Mouse (Mus musculus): ENCODE measurements at regions not wholly inside any gene's neighbourhood (a gene's known extent, or its start where the extent isn't known, plus 50 kb on each side); places are given as distances from the start of the nearest gene placed in this dataset.
A peak's percentile ranks its signal among the peaks of the same experiment; 100 is the strongest.

DNA sequence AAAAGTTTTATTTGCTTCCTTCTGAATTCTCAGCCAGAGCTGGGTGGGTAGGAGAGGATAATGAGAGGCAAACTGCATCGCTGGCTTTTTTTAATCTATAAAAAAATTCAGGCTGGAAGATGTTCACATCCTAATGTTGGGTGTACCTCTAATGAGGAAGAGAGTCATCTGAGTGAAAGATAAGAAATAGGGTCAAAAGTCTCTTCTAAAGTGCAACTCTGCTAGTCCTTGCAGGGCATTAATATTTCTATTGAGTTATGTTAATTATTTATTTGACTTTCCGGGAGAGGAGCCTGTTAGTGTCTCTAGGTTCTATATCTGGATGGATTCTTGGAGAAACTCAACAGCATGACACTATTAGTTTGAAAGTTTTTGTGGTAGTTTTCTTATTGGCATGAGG lies 182.2 kb upstream of the Camk1g start:
- Histone ChIP-seq H3K4me1 (0 out of 2 replicates have a peak, but pooled peaks cover 5% of the 10 kb centered on the region), H3K27ac (replicated peaks) (no peak overlapping the region), H3K36me3 (no peaks in the 10 kb centered on the region), H3K4me3 (no peak overlapping the region), H3K9me3 (replicated peaks) (no peaks in the 10 kb centered on the region), H3K27me3 (ENCODE audit: low read depth, poor library complexity, severe bottlenecking) (no peaks in the 10 kb centered on the region)
- 92% methylated on average over 2 of the region's 2 CpGs for WGBS
- DNase-seq (ENCODE audit: low spot score), result no peak

DNA sequence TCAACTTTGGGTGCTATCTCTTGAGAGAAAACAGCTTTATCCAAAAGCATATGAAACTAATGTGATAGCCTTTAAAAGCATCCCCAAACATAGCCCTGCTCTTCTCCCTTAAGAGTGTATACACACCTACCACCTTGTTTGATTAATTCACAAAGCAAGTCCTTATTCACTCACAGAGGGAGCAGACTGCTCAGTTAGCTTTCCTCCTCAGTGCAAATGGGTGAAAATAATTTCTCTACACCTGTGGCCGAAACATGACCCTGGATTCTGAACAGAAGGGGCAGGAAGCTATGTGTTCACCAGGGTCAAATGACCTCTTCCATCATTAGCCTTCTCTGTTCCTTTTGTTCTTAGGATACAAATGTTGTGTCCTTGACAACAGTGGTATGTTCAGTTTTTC lies 181.2 kb upstream of the Camk1g start:
- no peak overlapping the region for H3K27ac ChIP-seq (replicated peaks)
- 84% methylated on average over 1 of the region's 1 CpGs for WGBS
- 0 out of 2 replicates have a peak, but pooled peaks cover 5% of the 10 kb centered on the region for H3K4me1 ChIP-seq
- no peaks in the 10 kb centered on the region for H3K9me3 ChIP-seq (replicated peaks)
- DNase-seq (ENCODE audit: low spot score), result no peak
- H3K36me3 ChIP-seq, result no peaks in the 10 kb centered on the region
- H3K4me3 ChIP-seq, result no peak overlapping the region
- H3K27me3 ChIP-seq (ENCODE audit: low read depth, poor library complexity, severe bottlenecking), result no peaks in the 10 kb centered on the region

DNA sequence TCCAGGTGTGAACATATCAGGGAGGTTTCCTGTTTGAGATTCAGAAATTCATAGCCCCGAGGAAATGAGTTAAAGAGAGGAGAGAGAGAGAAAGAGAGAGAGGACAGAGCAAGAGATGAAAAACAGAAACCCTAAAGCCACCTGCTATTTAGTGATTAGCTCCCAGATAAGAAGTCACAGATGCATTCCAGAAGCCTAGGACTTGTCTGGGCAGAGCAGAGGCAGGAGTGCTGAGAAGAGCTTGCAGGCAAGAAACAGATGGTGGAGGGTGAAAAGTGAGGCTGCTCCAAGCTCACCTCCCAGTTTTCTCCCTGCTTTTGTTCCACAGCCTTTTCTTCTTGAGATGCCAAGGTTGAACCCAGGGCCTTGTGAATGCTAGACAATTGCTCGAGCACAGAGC lies 180.7 kb upstream of the Camk1g start:
- Histone ChIP-seq H3K27ac (replicated peaks) (no peak overlapping the region), H3K4me1 (peaks cover 8% of the 10 kb centered on the region), H3K36me3 (no peaks in the 10 kb centered on the region), H3K27me3 (ENCODE audit: low read depth, poor library complexity, severe bottlenecking) (no peaks in the 10 kb centered on the region), H3K9me3 (replicated peaks) (no peaks in the 10 kb centered on the region), H3K4me3 (no peak overlapping the region)
- 60% methylated on average over 2 of the region's 2 CpGs for WGBS
- DNase-seq (ENCODE audit: low spot score), result no peak

DNA sequence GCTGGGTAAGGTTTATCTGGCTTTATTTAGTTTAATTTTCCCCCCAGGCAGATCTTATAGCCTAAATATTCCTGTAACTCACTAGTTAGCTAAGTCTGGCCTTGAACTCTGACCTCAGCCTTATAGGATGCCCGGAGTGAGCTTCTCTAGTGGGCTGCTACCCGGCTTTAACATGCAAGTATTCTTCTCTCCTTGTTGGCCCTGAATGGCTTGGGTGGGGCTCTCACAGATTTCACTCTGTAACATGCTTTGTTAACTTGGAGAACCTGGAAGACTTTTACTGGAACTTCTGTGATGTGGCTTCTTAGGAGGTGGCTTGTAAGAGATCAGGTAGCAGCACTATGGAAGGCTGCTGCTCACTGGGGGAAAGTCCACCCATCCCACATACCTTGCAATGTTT lies 177.3 kb upstream of the Camk1g start:
- peaks cover 14% of the 10 kb centered on the region for H3K27me3 ChIP-seq (ENCODE audit: low read depth, poor library complexity, severe bottlenecking)
- no peak overlapping the region for H3K27ac ChIP-seq (replicated peaks)
- peaks cover 27% of the 10 kb centered on the region for H3K4me1 ChIP-seq
- H3K36me3 ChIP-seq, result no peaks in the 10 kb centered on the region
- no peak overlapping the region for H3K4me3 ChIP-seq
- 89% methylated on average over 2 of the region's 2 CpGs for WGBS
- DNase-seq (ENCODE audit: low spot score), result no peak
- H3K9me3 ChIP-seq (replicated peaks), result no peaks in the 10 kb centered on the region

DNA sequence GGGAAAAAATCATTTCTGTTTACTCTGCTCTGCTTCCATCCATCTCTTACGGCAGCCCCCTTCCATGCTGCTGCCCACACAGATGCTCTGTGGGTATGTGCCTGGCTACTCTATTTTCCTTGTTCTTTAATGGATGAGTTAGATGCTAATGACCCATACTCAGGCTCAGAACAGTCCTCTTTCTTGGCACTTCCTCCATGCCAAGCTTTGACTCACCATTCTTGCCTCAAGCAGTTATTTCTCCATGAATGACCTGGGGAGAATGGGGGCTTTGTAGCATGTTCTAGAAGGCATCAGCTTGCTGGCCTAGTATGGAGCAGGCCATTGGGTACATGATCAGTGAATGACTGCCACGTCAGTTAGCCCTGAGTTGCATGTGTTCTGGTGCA lies 175.9 kb upstream of the Camk1g start:
- Histone ChIP-seq H3K9me3 (replicated peaks) (no peaks in the 10 kb centered on the region), H3K4me1 (peaks cover 35% of the 10 kb centered on the region), H3K4me3 (no peak overlapping the region), H3K27me3 (ENCODE audit: low read depth, poor library complexity, severe bottlenecking) (peaks cover 26% of the 10 kb centered on the region), H3K27ac (replicated peaks) (peak overlapping the region; percentile 69; the same call in 1 of the 2 replicates), H3K36me3 (no peaks in the 10 kb centered on the region)
- 91% methylated on average over 2 of the region's 2 CpGs for WGBS
- no peak for DNase-seq (ENCODE audit: low spot score)

DNA sequence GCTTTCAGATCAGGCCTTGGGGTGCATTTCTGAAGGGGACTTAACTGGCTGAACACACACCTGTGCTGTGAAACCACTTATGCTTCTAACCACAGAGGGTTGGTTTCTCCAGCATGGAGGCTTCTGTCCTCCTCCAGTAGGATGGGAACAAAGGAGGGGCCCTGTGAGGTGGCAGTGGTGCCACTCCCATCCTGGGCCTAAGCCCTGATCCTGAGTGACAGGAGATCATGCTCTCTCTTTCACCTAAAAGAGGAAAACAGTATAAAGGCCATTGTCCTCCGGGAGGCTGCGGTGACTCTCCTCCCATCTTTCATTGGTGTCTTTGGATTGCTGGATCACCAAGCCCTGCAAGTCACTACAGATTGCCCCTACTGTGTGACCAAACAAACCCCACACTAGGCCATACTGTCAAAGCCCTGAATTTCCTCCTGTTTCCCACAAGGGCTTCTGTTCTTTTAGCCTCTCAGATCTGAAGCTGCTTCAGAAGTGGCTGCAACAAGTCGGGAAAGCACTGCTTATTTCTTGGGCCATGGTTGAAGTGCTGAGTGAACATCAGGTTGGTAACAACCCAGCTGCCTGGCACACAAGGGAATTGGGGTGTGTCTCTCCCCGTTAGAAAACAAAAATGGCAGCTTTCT lies 175.4 kb upstream of the Camk1g start:
- peak overlapping the region; percentile 69 for H3K27ac ChIP-seq (replicated peaks)
- peaks cover 26% of the 10 kb centered on the region for H3K27me3 ChIP-seq (ENCODE audit: low read depth, poor library complexity, severe bottlenecking)
- peaks cover 30% of the 10 kb centered on the region for H3K4me1 ChIP-seq
- 27% methylated on average over 4 of the region's 4 CpGs for whole genome bisulfite sequencing
- no peaks in the 10 kb centered on the region for H3K9me3 ChIP-seq (replicated peaks)
- H3K4me3 ChIP-seq, result no peak overlapping the region
- DNase-seq (ENCODE audit: low spot score), result peak; percentile 43
- H3K36me3 ChIP-seq, result no peaks in the 10 kb centered on the region

DNA sequence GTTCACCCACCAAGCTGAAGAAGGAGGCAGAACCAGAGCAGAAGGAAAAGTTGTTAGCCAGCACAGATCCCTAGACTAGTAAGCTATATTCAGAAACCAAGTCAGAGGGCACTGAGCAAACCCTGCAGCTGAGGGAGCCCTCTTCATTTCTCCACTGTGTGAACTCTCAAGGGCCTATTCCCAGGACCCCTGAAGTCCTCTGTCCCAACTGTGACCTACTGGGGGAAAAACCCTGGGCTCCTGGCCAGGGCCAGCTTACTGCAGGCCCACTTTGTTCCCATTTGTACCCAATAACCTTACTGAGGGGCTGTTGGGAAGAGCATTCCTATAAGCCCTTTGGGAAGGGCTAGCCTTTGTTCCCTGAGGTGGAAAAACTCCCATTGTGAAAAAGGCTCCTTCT lies 174.7 kb upstream of the Camk1g start:
- Histone ChIP-seq H3K36me3 (no peaks in the 10 kb centered on the region), H3K27me3 (ENCODE audit: low read depth, poor library complexity, severe bottlenecking) (peaks cover 26% of the 10 kb centered on the region), H3K9me3 (replicated peaks) (no peaks in the 10 kb centered on the region), H3K4me1 (peaks cover 34% of the 10 kb centered on the region), H3K27ac (replicated peaks) (peak overlapping the region; percentile 69; the same call in 1 of the 2 replicates), H3K4me3 (no peak overlapping the region)
- DNase-seq (ENCODE audit: low spot score), result no peak

DNA sequence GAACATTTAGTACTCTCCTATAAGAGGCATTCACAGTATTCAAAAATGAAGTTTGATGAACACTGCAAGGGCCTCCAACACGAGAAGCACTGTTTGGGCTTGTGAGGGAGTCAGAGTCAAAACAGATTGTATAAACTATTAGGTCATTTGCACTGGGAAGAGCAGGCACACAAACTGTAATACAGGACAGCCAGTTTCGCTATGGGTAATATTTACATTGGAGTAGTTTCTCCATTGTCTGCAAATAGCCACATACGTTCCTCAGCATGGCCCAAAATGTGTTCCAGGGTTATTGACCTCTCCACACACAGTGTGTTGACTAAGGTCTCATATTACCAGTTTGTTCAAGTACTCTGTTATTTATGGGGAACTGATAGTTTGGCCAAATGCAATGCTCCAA lies 173.7 kb upstream of the Camk1g start:
- no peak overlapping the region for H3K4me3 ChIP-seq
- H3K4me1 ChIP-seq, result peaks cover 36% of the 10 kb centered on the region
- H3K9me3 ChIP-seq (replicated peaks), result no peaks in the 10 kb centered on the region
- H3K36me3 ChIP-seq, result no peaks in the 10 kb centered on the region
- DNase-seq (ENCODE audit: low spot score), result no peak
- peaks cover 26% of the 10 kb centered on the region for H3K27me3 ChIP-seq (ENCODE audit: low read depth, poor library complexity, severe bottlenecking)
- 73% methylated on average over 3 of the region's 3 CpGs for WGBS
- H3K27ac ChIP-seq (replicated peaks), result no peak overlapping the region

DNA sequence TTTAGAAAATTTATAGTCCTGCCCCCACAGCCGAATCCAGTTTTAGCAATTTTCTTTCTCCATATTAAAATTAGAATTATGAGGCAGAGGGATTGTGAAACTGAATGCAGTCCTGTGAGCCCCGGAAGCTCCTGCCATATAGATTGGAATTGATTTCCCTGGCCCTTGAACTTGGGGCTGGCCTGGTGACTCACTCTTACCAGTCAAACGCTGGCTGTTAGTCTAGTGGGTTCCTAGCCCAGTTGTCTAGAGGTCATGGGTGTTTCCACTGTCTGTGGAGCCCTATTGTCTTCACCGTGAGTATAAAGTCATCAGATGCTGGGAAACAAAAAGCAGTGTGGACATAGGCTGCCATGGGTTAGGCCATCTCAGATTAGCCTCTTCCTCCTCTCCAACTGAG lies 173.2 kb upstream of the Camk1g start:
- Histone ChIP-seq H3K27me3 (ENCODE audit: low read depth, poor library complexity, severe bottlenecking) (peaks cover 26% of the 10 kb centered on the region), H3K4me1 (peaks cover 36% of the 10 kb centered on the region), H3K36me3 (no peaks in the 10 kb centered on the region), H3K9me3 (replicated peaks) (no peaks in the 10 kb centered on the region), H3K4me3 (no peak overlapping the region), H3K27ac (replicated peaks) (no peak overlapping the region)
- DNase-seq (ENCODE audit: low spot score), result no peak
- WGBS, result 68% methylated on average over 4 of the region's 4 CpGs

DNA sequence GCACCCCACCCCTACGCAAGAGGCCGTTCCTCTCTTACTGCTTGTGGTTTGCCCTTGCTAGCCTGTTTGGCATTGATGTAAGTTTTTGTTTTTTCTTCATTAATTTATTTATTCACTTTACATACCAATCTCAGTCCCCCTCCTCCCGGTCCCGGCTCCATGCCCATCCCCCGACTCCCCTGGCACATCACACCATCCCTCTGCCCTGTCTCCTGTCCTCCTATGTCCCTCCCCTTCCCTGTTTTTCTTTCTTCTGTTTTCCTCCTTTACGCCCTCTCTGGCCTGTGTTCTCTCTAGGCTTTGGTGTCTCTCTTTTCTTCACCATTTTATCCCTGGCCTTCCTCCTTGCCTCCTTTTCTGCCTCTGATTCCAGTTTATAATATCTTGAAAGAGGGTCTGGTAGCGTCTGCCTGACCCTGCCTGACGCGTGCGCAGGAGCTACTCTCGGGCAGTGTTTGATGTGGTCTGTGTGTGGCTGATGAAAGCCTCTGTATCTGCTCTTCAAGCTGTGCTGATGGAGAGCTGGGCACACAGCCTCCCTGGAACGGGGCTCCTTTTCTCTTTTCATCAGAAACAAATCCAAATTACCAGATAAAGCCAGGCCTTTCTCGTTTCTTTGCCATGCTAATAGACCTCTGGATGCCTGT lies 172.0 kb upstream of the Camk1g start:
- 23% methylated on average over 13 of the region's 13 CpGs for WGBS
- Histone ChIP-seq H3K4me3 (0 out of 2 replicates have a peak overlapping the region, but pooled peaks have one; percentile 2), H3K9me3 (replicated peaks) (no peaks in the 10 kb centered on the region), H3K27me3 (ENCODE audit: low read depth, poor library complexity, severe bottlenecking) (peaks cover 26% of the 10 kb centered on the region), H3K4me1 (peaks cover 36% of the 10 kb centered on the region), H3K36me3 (no peaks in the 10 kb centered on the region), H3K27ac (replicated peaks) (peak overlapping the region; percentile 24)
- no peak for DNase-seq (ENCODE audit: low spot score)

DNA sequence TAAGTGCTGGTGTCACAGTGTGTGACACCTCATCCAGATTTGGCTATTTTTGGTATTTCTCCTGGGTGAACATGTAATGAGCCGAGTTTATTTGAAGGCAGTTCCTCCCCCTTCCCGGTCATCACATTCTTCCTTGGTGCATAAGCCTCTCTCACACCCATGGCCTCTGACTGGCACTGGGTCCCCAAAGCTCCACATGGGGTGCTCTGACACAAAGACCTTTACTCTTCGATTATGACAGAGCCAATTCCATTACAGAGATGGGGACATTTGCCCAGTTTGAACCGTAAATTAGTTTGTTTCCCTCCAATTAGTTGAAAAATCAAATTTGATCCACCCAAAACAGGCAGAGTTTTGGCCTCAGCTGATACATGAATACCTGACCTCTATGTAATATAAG lies 171.2 kb upstream of the Camk1g start:
- no peaks in the 10 kb centered on the region for H3K9me3 ChIP-seq (replicated peaks)
- 79% methylated on average over 4 of the region's 4 CpGs for WGBS
- H3K36me3 ChIP-seq, result no peaks in the 10 kb centered on the region
- H3K4me1 ChIP-seq, result peaks cover 36% of the 10 kb centered on the region
- DNase-seq (ENCODE audit: low spot score), result no peak
- peaks cover 26% of the 10 kb centered on the region for H3K27me3 ChIP-seq (ENCODE audit: low read depth, poor library complexity, severe bottlenecking)
- H3K4me3 ChIP-seq, result no peak overlapping the region
- no peak overlapping the region for H3K27ac ChIP-seq (replicated peaks)

DNA sequence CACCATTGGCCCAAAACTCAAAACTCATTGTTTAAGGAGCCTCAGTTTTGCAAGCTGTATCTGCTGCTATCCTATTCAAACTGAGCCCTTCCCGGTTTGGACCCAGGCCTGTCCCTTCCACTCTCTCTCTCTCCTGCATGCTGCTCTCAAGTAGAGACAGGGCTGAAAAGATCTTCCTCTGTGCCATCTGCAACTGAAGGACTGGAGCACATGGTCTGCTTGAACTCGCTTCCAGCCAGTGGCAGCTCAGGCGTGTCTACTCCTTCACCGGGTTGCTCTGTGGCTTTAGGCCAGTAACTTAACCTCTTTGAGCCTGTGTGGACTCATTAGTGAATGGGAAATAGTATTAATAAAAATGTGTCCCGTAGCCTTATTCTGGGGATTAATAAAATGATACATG lies 170.4 kb upstream of the Camk1g start:
- peaks cover 26% of the 10 kb centered on the region for H3K27me3 ChIP-seq (ENCODE audit: low read depth, poor library complexity, severe bottlenecking)
- DNase-seq (ENCODE audit: low spot score), result no peak
- WGBS, result 79% methylated on average over 5 of the region's 5 CpGs

DNA sequence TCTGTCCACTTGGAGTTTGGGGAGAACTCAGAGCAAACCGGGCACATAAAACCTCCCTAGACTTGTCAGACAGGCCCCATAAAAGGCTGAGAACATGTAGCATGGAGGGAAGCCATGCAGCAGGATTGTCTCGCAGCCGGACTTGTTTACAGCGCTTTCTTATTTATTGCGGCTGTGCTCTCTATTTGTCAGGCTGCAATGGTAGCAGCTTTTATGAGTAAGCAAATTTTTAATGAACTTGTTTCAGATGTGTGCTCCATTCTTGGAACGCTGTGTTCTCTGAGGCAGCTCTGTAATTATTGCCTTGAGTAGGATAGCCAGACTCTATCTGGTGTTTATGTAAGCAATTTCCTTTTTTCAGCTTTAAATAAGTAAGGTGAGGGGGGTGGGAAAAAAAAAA lies 169.2 kb upstream of the Camk1g start:
- no peak for DNase-seq (ENCODE audit: low spot score)
- Histone ChIP-seq H3K4me1 (peaks cover 22% of the 10 kb centered on the region), H3K36me3 (no peaks in the 10 kb centered on the region), H3K27ac (replicated peaks) (no peak overlapping the region), H3K4me3 (no peak overlapping the region), H3K27me3 (ENCODE audit: low read depth, poor library complexity, severe bottlenecking) (peaks cover 22% of the 10 kb centered on the region), H3K9me3 (replicated peaks) (no peaks in the 10 kb centered on the region)
- 92% methylated on average over 6 of the region's 6 CpGs for WGBS

More for the DNA sequence above, 170.4 kb upstream of the Camk1g start:
- peaks cover 30% of the 10 kb centered on the region for H3K4me1 ChIP-seq
- H3K9me3 ChIP-seq (replicated peaks), result no peaks in the 10 kb centered on the region
- H3K4me3 ChIP-seq, result no peak overlapping the region
- H3K27ac ChIP-seq (replicated peaks), result no peak overlapping the region
- no peaks in the 10 kb centered on the region for H3K36me3 ChIP-seq

All from midbrain, embryonic 10.5 days (tissue).